Mouse (Mus musculus): ENCODE measurements around the gene Hcfc2.

Gene Hcfc2

GRCm38 (mm10) chr10:82780322-82780721 lies 84.4 kb downstream of the Hcfc2 start:
- peaks cover 56% of the 10 kb centered on the region for H3K4me1 ChIP-seq (replicated peaks; ENCODE audit: low read depth, low read length)
- no peaks in the 10 kb centered on the region for H3K9me3 ChIP-seq (ENCODE audit: low read length)
- no peaks in the 10 kb centered on the region for H3K27me3 ChIP-seq (ENCODE audit: insufficient read depth, low read length)
- TF ChIP-seq POU5F1 (IDR thresholded peaks at IDR 0.05; ENCODE audit: borderline replicate concordance, low read length): no peak
- no peak for TF ChIP-seq NANOG (IDR thresholded peaks at IDR 0.05; ENCODE audit: borderline replicate concordance, low read length)
- no peak for TF ChIP-seq CTCF (conservative IDR thresholded peaks at IDR 0.05; ENCODE audit: low read length)
- H3K36me3 ChIP-seq (ENCODE audit: insufficient read depth, low read length): no peaks in the 10 kb centered on the region
- no peak overlapping the region for H3K4me3 ChIP-seq (replicated peaks; ENCODE audit: low read length)

GRCm38 (mm10) chr10:82780816-82781215 lies 84.9 kb downstream of the Hcfc2 start:
- no peaks in the 10 kb centered on the region for H3K27me3 ChIP-seq (ENCODE audit: insufficient read depth, low read length)
- H3K9me3 ChIP-seq (ENCODE audit: low read length): no peaks in the 10 kb centered on the region
- H3K36me3 ChIP-seq (ENCODE audit: insufficient read depth, low read length): no peaks in the 10 kb centered on the region
- no peak overlapping the region for H3K4me3 ChIP-seq (replicated peaks; ENCODE audit: low read length)
- peaks cover 53% of the 10 kb centered on the region for H3K4me1 ChIP-seq (replicated peaks; ENCODE audit: low read depth, low read length)
- TF ChIP-seq NANOG (IDR thresholded peaks at IDR 0.05; ENCODE audit: borderline replicate concordance, low read length) (no peak), CTCF (conservative IDR thresholded peaks at IDR 0.05; ENCODE audit: low read length) (no peak), POU5F1 (IDR thresholded peaks at IDR 0.05; ENCODE audit: borderline replicate concordance, low read length) (no peak)

- H3K4me1 ChIP-seq (replicated peaks; ENCODE audit: low read depth, low read length): peaks cover 37% of the 10 kb centered on the region
- TF ChIP-seq NANOG (IDR thresholded peaks at IDR 0.05; ENCODE audit: borderline replicate concordance, low read length) (no peak), CTCF (conservative IDR thresholded peaks at IDR 0.05; ENCODE audit: low read length) (0 out of 2 replicates have a peak, but pooled peaks have one; percentile 25)
- H3K4me3 ChIP-seq (replicated peaks; ENCODE audit: low read length): no peak overlapping the region
- no peaks in the 10 kb centered on the region for H3K9me3 ChIP-seq (ENCODE audit: low read length)
- no peaks in the 10 kb centered on the region for H3K27me3 ChIP-seq (ENCODE audit: insufficient read depth, low read length)
- H3K36me3 ChIP-seq (ENCODE audit: insufficient read depth, low read length): no peaks in the 10 kb centered on the region
Observed at GRCm38 (mm10) chr10:82782472-82782871, 86.5 kb downstream of the Hcfc2 start.

GRCm38 (mm10) chr10:82789181-82789580 lies 93.2 kb downstream of the Hcfc2 start:
- H3K36me3 ChIP-seq (ENCODE audit: insufficient read depth, low read length): no peaks in the 10 kb centered on the region
- TF ChIP-seq POU5F1 (IDR thresholded peaks at IDR 0.05; ENCODE audit: borderline replicate concordance, low read length): no peak
- H3K4me1 ChIP-seq (replicated peaks; ENCODE audit: low read depth, low read length): peaks cover 7% of the 10 kb centered on the region; the same call in 1 of the 2 replicates
- no peaks in the 10 kb centered on the region for H3K9me3 ChIP-seq (ENCODE audit: low read length)
- H3K4me3 ChIP-seq (replicated peaks; ENCODE audit: low read length): no peak overlapping the region
- H3K27me3 ChIP-seq (ENCODE audit: insufficient read depth, low read length): peaks cover 3% of the 10 kb centered on the region; the same call in 1 of the 2 replicates

- no peaks in the 10 kb centered on the region for H3K9me3 ChIP-seq (ENCODE audit: low read length)
- TF ChIP-seq CTCF (conservative IDR thresholded peaks at IDR 0.05; ENCODE audit: low read length) (no peak), POU5F1 (IDR thresholded peaks at IDR 0.05; ENCODE audit: borderline replicate concordance, low read length) (no peak), NANOG (IDR thresholded peaks at IDR 0.05; ENCODE audit: borderline replicate concordance, low read length) (no peak)
- H3K27me3 ChIP-seq (ENCODE audit: insufficient read depth, low read length): peaks cover 3% of the 10 kb centered on the region; the same call in 1 of the 2 replicates
- H3K4me3 ChIP-seq (replicated peaks; ENCODE audit: low read length): no peak overlapping the region
- peaks cover 16% of the 10 kb centered on the region for H3K4me1 ChIP-seq (replicated peaks; ENCODE audit: low read depth, low read length)
- H3K36me3 ChIP-seq (ENCODE audit: insufficient read depth, low read length): no peaks in the 10 kb centered on the region
Observed at GRCm38 (mm10) chr10:82790504-82790903, 94.5 kb downstream of the Hcfc2 start.

- Histone ChIP-seq H3K36me3 (ENCODE audit: insufficient read depth, low read length) (no peaks in the 10 kb centered on the region), H3K4me1 (replicated peaks; ENCODE audit: low read depth, low read length) (peaks cover 26% of the 10 kb centered on the region), H3K27me3 (ENCODE audit: insufficient read depth, low read length) (peaks cover 3% of the 10 kb centered on the region; the same call in 1 of the 2 replicates), H3K4me3 (replicated peaks; ENCODE audit: low read length) (no peak overlapping the region), H3K9me3 (ENCODE audit: low read length) (no peaks in the 10 kb centered on the region)
- TF ChIP-seq CTCF (conservative IDR thresholded peaks at IDR 0.05; ENCODE audit: low read length) (peak; percentile 49), NANOG (IDR thresholded peaks at IDR 0.05; ENCODE audit: borderline replicate concordance, low read length) (no peak)
Observed at GRCm38 (mm10) chr10:82791713-82792112, 95.8 kb downstream of the Hcfc2 start.
